Mouse (Mus musculus) lung, postnatal 36 days (tissue): Measurements from ENCODE around the gene Tex101.
"Not testable (repeated sequence)": the region's sequence is repeated elsewhere in the genome, so short reads cannot be mapped to it uniquely, and the experiment has no call there.

ENCODE experiments used
- DNase-seq: peaks from one replicate; pipeline ENCODE4 v3.0.0; 2022; ENCODE audit warnings: mixed read lengths

Gene Tex101

DNA sequence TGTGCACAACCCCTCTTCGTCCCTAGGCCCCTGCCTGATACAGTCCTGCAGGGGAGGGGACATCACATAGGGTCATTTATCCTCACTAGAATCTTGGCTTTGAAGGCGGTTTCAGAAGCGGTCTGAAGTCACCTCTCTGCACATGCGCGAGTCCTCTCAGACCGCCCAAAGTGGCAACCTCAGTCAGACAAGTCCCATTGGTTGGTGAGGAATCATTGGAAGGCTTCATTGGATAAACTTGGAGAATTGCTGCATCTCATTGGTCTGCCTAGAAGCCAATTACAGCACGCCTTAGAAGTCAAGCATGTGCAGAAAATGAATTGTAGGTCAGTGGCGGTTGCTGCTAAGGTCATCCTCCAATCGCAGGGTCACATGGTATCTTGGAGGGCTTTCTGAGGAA lies at the start of gene Tex101:
Gene Tex101 (minus strand): TSS at position 101 of the 400 bp plus-strand sequence.
- no peak for DNase-seq

DNA sequence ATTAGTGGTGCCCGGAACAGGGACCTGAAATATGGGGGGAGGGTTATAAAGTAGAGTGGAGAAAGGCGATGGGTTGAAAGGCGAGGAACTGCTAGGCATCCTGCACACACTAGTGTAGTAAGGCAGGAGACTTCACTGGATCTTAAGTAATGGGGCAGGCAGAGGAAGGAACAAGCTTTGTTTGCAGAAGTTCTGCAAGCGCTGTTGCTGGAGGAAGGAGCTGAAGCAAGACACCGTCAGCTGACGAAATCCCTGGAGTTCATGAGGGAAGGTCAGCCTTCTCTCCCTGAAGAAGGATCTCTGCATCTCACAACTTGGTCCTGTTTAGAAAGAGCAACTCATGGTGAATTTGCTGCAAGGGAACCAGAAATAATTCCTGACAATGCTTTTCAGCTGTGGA lies 38.6 kb upstream of the Tex101 start:
- DNase-seq: peak; percentile 21

DNA sequence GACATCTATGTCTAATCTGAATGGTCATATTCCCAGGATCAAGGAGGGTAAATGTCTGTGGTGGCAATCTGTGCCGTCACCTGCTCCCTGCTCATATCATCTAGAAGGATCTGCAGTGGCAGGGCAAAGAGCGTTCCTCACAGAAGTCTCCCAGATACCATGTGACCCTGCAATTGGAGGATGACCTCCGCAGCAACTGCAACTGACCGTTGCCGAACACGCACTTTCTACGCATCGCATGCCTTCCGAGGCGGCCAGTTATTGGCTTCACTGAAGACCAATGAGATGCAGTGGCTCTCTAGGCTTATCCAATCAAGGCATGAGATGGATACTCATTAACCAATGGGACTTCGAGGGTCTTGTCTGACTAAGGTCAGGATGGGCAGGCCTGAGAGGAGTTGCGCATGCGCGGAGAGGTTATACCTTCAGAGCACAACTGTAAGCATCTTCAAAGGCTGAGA lies 32.4 kb upstream of the Tex101 start, which contains the start of gene BC049730:
Gene BC049730 (plus strand): TSS at position 411 of the 461 bp plus-strand sequence.
- DNase-seq: no peak

DNA sequence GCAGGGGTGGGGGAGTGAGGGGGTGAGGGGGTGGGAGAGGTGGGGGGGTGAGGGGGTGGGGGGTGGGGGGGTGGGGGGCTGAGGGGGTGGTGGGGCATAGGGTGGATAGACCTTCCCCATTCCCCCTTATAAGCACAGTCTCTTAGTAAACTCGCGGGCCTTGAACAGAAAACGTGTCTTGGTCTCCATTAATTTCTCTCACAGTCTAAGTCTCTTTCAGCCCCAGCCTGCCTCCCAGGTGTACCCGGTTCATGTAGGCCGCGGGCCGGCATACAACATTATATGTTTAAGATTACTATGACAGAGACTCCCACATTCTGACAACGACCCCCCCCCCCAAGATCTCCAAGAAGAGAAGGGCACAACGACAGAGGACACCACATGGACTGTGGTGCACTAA lies 26.4 kb upstream of the Tex101 start:
- DNase-seq: not testable (repeated sequence)

DNA sequence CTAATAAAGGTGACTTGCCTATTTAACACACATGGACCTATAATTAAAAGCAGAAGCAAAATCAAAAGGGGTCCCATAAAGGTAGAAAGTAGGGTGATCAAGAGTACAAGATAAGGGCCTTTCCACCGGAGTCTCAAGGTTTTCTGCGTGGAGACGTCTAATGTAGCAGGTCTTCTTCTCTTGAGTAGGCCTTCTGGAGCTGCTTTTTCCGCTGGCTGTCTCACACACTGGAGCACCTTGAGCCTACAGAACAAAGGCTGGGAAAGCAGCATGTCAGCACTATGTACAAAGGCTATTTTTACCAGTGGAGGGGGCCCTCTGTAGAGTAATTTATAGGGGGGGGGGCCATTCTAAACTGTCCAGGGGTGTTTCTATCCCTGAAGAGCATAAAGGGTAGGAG lies 21.4 kb upstream of the Tex101 start:
- not testable (repeated sequence) for DNase-seq

DNA sequence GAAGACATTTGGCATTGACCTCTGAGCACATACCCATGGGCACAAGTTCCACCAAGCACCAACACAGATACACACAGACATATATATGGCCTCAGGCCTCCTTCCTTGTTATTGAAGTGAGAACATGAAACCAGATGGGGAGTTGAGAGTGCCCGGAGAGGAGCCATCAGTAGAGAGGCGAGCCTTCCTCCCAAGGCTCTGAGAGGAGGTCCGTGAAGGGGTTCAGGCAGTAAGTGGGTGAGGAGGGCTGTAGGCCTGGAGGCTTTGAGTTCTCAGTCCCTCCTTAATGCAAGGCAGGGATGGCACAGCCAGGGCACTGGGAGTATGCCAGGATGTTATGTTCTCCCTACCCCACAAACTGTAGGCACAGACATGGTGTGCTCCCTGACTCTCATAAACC lies 16.2 kb upstream of the Tex101 start:
- not testable (repeated sequence) for DNase-seq

DNA sequence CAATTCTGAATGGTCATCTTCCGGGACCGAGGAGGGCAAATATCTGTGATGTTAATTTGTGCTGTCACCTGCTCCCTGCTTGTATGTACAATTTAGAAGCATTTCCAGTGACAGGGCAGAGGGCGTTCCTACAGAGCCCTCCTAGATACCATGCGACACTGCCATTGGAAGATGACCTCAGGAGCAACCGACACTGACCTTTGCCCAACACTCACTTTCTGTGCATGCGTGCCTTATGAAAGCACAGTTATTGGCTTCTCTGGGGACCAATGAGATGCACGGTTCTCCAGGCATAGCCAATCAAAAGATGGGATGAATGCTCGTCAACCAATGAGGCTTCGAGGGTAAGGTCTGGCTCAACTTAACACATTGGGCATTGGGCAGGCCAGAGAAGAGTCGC lies 11.0 kb upstream of the Tex101 start:
- DNase-seq: not testable (repeated sequence)

DNA sequence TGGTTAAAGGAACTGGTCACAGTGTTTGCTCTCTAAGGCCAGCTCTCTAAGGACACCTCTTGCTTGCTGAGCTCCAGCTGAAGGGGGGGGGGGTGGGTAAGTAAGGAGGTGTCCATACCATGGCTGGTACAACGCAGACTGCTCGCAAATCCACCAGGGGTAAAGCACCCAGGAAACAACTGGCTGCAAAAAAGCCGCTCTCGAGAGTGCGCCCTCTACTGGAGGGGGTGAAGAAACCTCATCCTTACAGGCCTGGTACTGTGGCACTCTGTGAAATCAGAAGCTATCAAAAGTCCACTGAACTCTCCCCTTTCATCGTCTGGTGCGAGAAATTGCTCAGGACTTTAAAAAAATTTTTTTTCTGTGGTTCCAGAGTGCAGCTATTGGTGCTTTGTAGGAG lies 7.6 kb upstream of the Tex101 start:
- not testable (repeated sequence) for DNase-seq

DNA sequence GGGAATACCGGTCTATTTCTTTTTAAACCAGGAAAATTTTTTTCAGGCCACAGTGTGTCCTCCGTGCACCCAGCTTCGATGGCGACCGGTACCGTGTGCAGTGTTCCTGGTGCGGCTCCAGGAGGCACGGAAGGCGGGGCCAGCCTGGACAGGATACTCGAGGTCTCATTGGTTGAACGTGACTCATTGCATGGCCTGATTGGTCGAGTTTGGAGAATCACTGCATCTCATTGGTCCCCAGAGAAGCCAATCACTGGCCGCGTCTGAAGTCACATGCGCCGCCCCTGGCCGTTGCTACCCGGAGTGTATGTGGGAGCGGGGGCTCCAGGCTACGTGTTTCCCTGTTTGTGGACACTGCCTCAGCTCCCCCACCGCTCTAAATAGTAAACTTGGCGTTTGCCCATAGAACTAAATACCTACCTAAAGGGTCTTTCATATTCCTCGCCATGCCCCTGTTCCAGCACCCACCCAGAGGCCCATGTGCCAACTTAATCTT lies 4.5 kb downstream of the Tex101 start:
- no peak for DNase-seq

DNA sequence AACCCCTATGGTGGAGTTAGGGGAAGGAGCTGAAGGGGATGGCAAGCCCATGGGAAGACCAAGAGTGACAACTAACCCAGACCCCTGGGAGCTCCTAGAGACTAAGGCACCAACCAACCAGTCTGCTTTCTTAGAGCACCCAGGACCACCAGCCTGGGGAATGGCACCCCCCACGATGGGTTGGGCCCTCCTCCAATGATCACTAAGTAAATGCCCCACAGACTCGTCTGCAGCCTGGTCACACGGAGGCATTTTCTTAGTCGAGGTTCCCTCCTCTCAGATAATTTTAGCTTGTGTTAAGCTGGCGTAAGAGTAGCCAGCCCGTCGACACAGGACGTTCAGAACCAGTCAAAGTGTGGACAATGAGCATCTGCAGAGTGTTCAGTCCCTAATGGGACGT lies 11.5 kb downstream of the Tex101 start:
- no peak for DNase-seq

DNA sequence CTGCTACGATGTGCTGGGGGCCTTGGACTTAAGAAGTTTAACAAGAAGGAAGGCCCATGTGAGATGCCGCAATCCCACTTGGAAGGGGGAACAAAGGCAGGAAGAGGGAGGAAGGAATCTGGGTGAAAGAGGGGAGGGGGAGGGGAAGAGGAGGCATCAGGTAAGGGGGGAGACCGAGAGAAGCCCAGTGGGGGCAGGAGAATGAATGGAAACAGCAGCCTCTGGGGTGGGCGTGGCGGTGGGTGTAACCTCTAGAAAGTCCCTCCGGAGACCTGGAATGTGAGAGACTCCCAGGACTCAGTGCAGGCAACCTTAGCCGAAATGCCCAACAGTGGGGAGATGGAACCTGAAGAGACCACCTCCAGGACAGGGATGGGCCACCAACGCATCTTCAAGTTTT lies 12.2 kb downstream of the Tex101 start:
- DNase-seq: no peak

DNA sequence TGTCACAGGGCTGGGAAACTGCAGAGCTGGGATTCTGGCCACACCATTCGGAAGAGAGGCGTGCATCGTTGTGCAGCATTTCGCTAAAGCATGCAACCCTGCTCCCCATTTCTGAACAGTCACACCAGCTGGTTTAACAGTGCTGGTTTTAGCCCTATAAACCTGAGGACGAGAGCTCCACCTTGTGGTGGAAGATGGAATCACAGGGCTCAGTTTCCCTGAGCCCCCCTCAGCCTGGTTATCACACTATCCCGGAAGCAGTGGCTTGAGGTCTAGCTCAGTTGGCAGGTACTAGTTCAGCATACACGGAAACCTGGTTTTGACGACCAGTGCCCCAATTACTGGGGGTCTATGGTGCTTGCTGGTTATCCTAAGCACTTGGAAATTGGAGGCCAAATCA lies 13.9 kb downstream of the Tex101 start:
- DNase-seq: peak; percentile 76

DNA sequence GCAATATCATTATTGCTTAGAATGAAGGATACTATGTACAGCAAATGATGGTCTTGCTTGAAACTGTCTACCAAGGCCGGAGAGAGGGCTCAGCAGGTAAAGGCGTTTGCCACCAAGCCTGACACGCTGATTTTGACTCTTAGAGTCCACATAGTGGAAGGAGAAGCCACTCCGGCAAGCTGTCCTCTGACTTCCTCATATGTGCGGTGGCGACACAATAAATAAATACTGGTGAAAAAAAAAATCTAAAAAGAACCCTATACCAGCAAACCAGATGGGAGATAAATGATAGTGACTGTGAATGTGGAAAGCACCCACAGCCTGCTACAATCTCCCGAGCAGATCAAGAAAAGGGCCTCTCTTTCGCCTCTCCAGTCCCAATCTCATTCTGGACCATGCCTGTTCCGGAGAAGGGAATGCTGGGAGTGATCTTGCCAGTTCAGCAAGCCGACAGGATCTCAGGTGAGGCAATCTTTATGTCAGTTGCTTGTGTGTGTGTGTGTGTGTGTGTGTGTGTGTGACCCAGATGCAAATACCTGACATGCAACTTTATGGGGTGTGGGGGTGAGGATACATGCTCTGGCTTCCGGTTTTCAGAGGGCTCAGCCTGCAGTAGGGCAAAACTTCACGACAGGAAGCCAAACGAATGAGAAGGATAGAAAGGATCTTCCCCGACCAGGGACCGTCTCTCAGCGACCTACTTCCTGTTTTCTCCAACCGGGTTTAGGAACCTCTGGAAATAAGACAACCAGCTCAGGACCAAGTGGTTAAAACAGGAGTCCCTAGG lies 15.2 kb downstream of the Tex101 start:
- peak; percentile 15 for DNase-seq

DNA sequence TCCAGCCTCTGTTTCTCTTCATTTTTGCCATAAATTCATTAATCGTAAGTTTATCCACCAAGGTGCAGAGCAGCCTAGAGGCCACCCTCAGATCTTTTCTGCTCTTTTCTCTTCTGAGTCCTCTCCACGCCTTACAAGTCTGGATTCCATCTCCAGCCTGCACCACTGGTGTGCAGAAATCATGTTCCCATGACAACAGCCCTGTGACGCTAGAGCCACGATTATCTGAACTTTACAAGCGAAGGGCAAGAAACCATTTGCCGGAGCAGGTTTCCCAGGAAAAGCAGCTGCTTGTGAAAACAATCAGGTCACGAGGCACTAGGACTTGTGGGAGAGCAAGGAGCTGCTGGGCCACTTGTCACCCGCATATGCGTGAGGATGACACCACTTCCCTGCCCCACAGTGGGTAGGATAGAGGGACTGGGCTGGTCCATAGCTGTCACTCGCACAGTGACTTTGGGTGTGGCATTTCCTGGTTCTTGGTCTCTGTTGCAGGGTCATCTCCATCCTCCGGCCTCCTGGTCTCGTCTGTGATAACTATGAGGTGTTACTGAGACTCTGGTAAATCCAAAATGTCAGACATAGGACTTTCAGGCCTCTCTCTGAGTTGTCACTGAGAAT lies 16.6 kb downstream of the Tex101 start:
- no peak for DNase-seq

DNA sequence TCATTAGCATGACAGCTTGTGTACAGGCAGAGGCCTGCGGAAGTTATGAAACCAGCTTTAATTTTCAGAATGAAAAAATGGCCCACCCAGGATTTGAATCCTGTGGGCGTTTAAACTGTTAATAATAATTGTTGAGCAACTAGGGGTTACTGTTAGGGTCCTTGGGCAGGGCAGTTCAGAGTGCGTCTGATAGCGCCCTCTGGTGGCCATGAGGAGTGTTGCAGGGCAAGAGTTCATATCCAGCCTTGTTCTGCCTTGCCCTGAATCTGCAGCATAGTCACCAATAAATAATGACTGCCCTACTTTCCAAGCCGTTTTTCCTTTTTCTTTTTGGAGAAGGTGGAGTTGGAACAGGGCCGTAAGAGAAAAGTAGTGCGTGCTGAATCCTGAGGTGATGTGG lies 22.8 kb downstream of the Tex101 start:
- DNase-seq: peak; percentile 77

DNA sequence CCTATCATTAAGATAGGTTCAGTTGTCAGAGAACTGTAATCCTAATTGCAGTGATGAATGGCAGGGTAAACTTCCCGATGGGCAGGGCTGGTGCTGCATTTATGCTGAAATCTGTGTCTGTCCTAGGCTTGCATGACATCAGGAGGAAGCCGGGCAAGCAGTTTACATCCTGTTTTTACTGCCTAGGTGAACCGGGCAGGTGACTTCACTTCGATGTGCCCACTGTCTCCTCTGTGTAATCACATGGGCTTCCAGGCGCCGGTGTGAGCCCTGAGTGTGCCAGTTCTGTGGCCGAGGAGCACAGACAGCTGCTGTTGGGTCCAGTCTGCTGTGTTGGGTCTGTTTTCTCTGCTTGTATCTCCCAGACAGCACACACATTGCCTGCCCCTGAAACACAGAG lies 30.0 kb downstream of the Tex101 start:
- DNase-seq: peak; percentile 14

DNA sequence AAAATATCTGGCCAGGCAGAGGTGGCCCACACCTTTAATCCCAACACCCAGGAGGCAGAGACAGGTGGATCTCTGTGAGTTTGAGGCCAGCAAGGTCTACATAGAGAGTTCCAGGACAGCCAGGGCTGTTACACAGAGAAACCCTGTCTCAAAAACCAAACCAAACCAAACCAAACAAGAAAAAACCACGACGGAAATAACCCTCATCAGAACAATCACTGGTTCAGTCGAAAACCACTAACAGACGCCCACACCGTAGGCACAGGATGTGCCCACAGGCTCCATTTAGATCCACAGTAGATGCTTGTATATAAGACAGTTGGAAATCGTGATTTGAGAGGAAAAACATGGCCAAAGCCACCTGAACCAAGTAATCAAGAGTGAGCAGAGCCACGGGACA lies 31.5 kb downstream of the Tex101 start:
- no peak for DNase-seq

DNA sequence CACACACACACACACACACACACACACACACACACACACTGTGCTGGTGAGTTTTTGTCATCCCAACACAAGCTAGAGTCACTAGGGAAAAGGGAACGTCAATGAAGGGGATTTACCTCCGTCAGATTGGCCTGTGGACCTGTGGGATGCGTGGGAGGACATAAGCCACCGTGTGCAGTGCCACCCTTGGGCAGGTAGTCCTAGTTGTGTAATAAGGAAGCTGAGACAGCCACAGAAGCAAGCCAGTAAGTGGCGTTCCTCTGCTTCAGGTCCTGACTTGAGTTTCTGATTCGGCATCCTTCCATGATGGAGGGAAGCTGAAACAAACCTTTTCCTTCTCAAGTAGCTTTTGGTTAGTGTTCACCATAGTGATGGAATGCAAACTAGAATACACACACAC lies 32.0 kb downstream of the Tex101 start:
- DNase-seq: no peak

DNA sequence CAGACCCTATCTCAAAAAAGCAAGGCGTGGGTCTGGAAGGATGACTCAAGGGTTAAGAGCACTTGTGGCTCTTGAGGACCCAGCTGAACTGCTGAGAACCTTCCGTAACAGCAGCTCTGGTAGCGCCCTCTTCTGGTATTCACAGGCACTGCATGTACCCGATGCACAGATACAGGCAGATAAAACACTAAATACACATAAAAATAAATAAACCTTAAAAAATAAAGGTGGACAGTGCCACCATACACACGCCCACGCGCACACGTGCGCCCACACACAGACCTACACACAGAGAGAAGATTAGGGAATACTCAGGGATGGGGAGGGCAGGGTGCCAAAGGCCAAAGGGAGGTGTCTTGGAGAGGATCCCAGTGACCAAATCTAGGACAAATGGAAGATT lies 34.0 kb downstream of the Tex101 start:
- DNase-seq: peak; percentile 78

DNA sequence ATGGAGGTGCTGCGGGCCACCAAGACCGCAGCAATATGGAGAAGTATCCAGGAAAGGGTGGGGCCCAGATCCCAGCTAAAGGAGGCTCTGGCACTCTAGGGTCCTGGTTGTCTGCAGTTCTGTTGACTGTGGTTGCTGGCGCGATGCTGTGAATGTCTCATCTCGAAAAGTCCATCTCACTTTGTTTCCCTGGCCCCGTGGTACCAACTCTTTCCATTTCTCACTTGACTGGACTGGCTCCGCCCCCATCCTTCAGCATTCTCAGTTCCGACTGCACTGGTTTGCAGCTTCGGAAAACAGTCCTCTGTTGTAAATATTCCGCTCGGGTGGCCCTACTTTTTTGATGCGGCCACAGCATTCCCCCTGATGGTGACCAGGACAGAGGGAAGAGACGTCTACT lies 36.0 kb downstream of the Tex101 start:
- DNase-seq: no peak

DNA sequence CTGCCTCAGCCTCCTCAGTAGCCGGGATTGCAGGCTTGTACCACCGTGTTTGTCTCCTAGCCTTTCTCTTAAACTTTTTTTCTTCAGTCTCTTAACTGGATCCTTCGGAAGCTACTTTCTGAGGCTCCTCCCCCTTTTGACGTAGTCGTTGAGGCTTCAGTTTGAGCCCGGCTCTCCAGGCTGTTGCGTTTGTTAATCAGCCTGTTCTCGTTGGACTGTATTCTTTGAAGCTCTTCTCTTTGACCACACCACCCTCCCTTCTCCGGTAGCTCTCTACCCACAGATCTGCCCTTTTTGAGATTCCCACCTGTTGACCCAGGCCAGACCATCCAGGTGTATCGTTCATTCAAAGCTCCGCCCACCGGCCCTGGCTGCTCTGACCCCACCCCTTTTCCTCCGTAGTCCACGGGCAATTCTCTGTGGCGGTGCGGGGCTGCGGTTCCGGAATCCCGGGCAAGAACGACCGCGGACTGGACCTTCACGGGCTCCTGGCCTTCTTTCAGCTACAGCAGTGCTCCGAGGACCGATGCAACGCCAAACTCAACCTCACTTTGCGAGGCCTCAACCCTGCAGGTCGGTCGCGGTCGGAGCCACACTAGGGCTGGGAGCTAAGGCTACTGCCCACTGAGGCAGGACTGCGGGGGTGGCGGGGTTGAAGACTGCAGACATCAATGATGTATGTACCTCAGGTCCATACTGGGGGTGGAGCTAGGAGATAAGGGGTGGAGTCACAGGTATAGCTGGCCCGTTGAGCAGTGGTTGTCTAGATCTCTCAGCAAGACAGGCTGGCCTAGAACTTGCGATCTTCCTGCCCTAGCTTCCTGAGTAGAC lies 38.2 kb downstream of the Tex101 start:
- peak; percentile 55 for DNase-seq

DNA sequence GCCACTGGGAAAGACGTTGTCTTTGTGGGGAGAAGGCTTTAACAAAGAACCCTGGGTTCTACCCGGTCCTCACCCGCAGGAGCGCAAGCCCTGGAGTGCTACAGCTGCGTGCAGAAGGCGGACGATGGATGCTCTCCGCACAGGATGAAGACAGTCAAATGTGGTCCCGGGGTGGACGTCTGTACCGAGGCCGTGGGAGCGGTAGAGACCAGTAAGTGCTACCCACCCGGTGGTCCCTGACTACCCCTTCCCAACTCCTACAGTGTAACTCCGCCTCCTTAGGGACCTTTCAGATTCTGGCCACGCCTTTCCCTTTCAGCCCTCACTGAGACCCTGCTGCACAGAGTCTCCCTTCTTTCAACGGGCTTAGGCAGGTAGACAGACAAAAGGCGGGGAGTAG lies 39.4 kb downstream of the Tex101 start:
- no peak for DNase-seq

DNA sequence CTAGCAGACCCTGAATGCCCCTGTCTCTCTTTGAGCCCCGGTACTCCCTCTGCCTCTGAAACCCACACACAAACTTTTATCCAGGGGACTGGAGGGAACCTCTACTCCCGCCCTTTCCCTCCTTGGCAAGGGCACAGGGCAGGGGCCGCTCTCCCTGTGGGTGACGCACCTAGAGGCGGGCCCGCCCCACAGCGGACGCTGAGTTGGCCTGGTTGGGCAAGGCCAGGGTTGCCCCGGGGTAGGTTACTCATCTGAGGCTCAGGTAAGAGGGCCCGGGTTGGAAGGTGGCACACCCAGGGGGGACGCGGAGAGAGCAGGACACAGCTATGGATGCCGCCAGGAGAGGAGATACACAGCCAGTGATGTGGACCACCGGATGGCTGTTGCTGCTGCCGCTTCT lies 40.2 kb downstream of the Tex101 start, which contains the start of gene Lypd3:
Gene Lypd3 (plus strand): TSS at position 287 of the 400 bp plus-strand sequence.
- no peak for DNase-seq
